Mouse (Mus musculus) heart, embryonic 14.5 days (tissue): Measurements from ENCODE around the gene Gpr55. TPM values are rescaled to one million over a fixed set of nuclear protein-coding genes. Genes with fewer than 3 reads are reported as not detected.
A peak's percentile ranks its signal among the peaks of the same experiment; 100 is the strongest.

Source experiments
- ATAC-seq: fragments of 200-750 bp; cut with Nextera tagmentation; 2 replicates; pipeline ENCODE4 v1.8.0; 2017; ENCODE audit warnings: low read depth, moderate TSS enrichment; ENCODE audit not compliant: insufficient number of reproducible peaks, insufficient read depth, low FRiP score
- H3K27ac ChIP-seq, 2 experiments: fragments of 200-500 bp in 1 of 2; fragments of 300-500 bp in 1 of 2; sonication (generic) in 1 of 2; replicated peaks in 1 of 2; 2 replicates each; pipeline ENCODE4 v1.5.1; 2012 to 2014; ENCODE audit warnings: low read depth in 2 of 2, low read length in 2 of 2, control low read depth in 1 of 2, mild to moderate bottlenecking in 1 of 2, mixed read lengths in 1 of 2; ENCODE audit not compliant: control insufficient read depth in 1 of 2, insufficient read depth in 1 of 2
- H3K27me3 ChIP-seq: fragments of 300-500 bp; sonication (generic); 2 replicates; pipeline ENCODE4 v1.6.1; 2014; ENCODE audit warnings: mild to moderate bottlenecking, low read length, control low read depth; ENCODE audit not compliant: control insufficient read depth, insufficient read depth
- H3K36me3 ChIP-seq: fragments of 300-500 bp; sonication (generic); 2 replicates; pipeline ENCODE4 v1.6.1; 2014; ENCODE audit warnings: mild to moderate bottlenecking, control low read depth, low read length, mixed read lengths; ENCODE audit not compliant: control insufficient read depth, insufficient read depth
- H3K4me1 ChIP-seq, 2 experiments: fragments of 200-500 bp in 1 of 2; fragments of 300-500 bp in 1 of 2; sonication (generic) in 1 of 2; 2 replicates each; pipeline ENCODE4 v1.6.1; 2012 to 2014; ENCODE audit warnings: low read length in 2 of 2, control low read depth in 1 of 2, mixed read lengths in 1 of 2; ENCODE audit not compliant: control insufficient read depth in 2 of 2, insufficient read depth in 2 of 2
- H3K4me2 ChIP-seq: fragments of 300-500 bp; sonication (generic); 2 replicates; pipeline ENCODE4 v1.6.1; 2014; ENCODE audit warnings: mild to moderate bottlenecking, low read length
- H3K4me3 ChIP-seq, 2 experiments: fragments of 200-500 bp in 1 of 2; fragments of 300-500 bp in 1 of 2; sonication (generic) in 1 of 2; 2 replicates each; pipeline ENCODE4 v1.5.1; 2012 to 2014; ENCODE audit warnings: low read length in 2 of 2, mild to moderate bottlenecking in 2 of 2, control low read depth in 1 of 2, low read depth in 1 of 2, moderate library complexity in 1 of 2; ENCODE audit not compliant: control insufficient read depth in 1 of 2, insufficient read depth in 1 of 2
- H3K9ac ChIP-seq: fragments of 300-500 bp; sonication (generic); 2 replicates; pipeline ENCODE4 v1.6.1; 2014; ENCODE audit warnings: mild to moderate bottlenecking, low read length
- H3K9me3 ChIP-seq: fragments of 300-500 bp; sonication (generic); 2 replicates; pipeline ENCODE4 v1.6.1; 2016; ENCODE audit warnings: low read length, control low read depth; ENCODE audit not compliant: control insufficient read depth
- WGBS: fragments of 180-500 bp; shearing (Covaris S2); extraction: QIAGEN DNeasy Blood & Tissue Kit; methylation state at CpG from one replicate; pipeline ENCODE4 v1.1.7; 2014; 5-methylcytosine and 5-hydroxymethylcytosine counted together
- polyA plus RNA-seq: library from polyadenylated mRNA; unstranded; fragments of >200 nt; fragmentation: Nextera tagmentation; extraction: Ambion mirVana; gene quantifications from 2 replicates; pipeline ENCODE4 v1.2.1, GENCODE M21; 2014

Gpr55 gene
- polyA plus RNA-seq, 1 experiment from 2014 or later, result 0.07 TPM

- H3K27me3 ChIP-seq, result no peaks in the 10 kb centered on the region
- H3K4me1 ChIP-seq, result peaks cover 45 to 61% of the 10 kb centered on the region in 2 experiments
- no peaks in the 10 kb centered on the region for H3K36me3 ChIP-seq
- H3K4me3 ChIP-seq, result no peak overlapping the region
- H3K9me3 ChIP-seq, result no peaks in the 10 kb centered on the region
- ATAC-seq, result peak; percentile 42
- no peak overlapping the region for H3K9ac ChIP-seq
- H3K27ac ChIP-seq, result peak overlapping the region; percentile 47 to 82
- WGBS, result 41% methylated on average over 9 of the region's 9 CpGs
- H3K4me2 ChIP-seq, result peak overlapping the region; percentile 47
Observed at GRCm38 (mm10) chr1:85957942-85958619, 2.7 kb downstream of the Gpr55 start.

DNA sequence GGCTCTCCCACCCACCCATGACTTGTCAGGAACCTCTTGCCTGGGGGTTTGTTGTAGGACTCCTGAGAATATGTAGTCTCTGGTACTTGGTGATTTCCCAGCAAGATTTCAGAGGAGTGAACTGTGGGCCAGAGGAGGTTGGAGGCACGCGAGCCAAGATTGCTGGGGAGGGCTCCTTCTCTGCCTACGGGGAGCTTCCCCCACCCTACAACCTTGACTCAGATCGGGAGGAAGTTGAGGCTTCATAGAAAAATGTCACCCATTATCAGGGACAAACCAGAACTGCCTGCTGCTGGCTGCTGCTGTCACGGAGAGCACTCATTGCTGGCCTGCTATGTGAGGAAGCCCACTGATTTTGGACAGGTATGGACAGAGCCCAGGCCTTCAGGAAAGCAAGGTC, 3.5 kb downstream of the Gpr55 start:
- no peaks in the 10 kb centered on the region for H3K36me3 ChIP-seq
- no peaks in the 10 kb centered on the region for H3K9me3 ChIP-seq
- 34% methylated on average over 5 of the region's 5 CpGs for WGBS
- no peak overlapping the region for H3K4me2 ChIP-seq
- H3K4me3 ChIP-seq, result no peak overlapping the region
- H3K4me1 ChIP-seq, result peaks cover 45 to 61% of the 10 kb centered on the region in 2 experiments
- ATAC-seq, result no peak
- peak overlapping the region; percentile 47 to 82; a peak in 2 of 4 replicates for H3K27ac ChIP-seq
- peak overlapping the region; percentile 25; the same call in 1 of the 2 replicates for H3K9ac ChIP-seq
- no peaks in the 10 kb centered on the region for H3K27me3 ChIP-seq

- Histone ChIP-seq H3K4me2 (no peak overlapping the region), H3K9me3 (no peaks in the 10 kb centered on the region), H3K4me1 (peaks cover 40 to 60% of the 10 kb centered on the region in 2 experiments), H3K27me3 (no peaks in the 10 kb centered on the region), H3K9ac (0 out of 2 replicates have a peak overlapping the region, but pooled peaks have one; percentile 11), H3K27ac (no peak overlapping the region), H3K4me3 (no peak overlapping the region), H3K36me3 (no peaks in the 10 kb centered on the region)
- ATAC-seq, result no peak
- 68% methylated on average over 3 of the region's 3 CpGs for WGBS
Observed at GRCm38 (mm10) chr1:85955150-85955549, 5.7 kb downstream of the Gpr55 start.

DNA sequence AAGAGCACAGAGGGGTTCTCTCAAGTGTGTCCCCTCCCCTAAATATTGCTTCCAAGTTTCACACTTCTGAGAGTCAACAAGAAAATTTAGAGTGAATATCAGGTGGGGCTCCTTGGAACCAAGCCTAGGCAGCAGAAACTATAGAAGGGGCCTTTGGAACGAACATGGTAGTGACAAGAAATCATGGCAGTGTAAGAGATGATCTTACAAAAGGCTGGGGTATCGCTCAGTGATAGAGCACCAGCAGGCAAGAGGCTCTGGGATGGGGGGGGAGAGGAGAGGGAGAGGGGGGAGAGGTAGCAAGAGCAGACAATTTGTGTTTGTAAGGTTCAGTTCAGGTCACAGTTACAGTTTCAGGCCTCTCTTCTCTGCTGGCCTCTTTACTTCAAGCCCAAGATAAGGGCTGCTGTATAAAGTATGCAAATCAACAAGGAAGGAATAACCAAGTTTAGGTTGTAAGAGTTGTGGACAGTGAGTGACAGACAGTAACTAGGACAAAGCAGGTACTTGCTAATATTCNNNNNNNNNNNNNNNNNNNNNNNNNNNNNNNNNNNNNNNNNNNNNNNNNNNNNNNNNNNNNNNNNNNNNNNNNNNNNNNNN, 11.6 kb downstream of the Gpr55 start:
- Histone ChIP-seq H3K4me1 (peaks cover 3 to 12% of the 10 kb centered on the region in 2 experiments; a peak in 3 of 4 replicates), H3K27ac (no peak overlapping the region), H3K9me3 (no peaks in the 10 kb centered on the region), H3K36me3 (no peaks in the 10 kb centered on the region), H3K4me3 (no peak overlapping the region), H3K9ac (no peak overlapping the region), H3K4me2 (no peak overlapping the region), H3K27me3 (no peaks in the 10 kb centered on the region)
- ATAC-seq, result no peak
- WGBS, result 71% methylated on average over 2 of the region's 2 CpGs

GRCm38 (mm10) chr1:85942318-85942717, 18.5 kb downstream of the Gpr55 start:
- no peak for ATAC-seq
- WGBS, result 72% methylated on average over 8 of the region's 8 CpGs
- no peaks in the 10 kb centered on the region for H3K4me1 ChIP-seq
- H3K4me3 ChIP-seq, result no peak overlapping the region
- H3K36me3 ChIP-seq, result no peaks in the 10 kb centered on the region
- no peak overlapping the region for H3K27ac ChIP-seq
- H3K9me3 ChIP-seq, result no peaks in the 10 kb centered on the region
- no peak overlapping the region for H3K4me2 ChIP-seq
- no peaks in the 10 kb centered on the region for H3K27me3 ChIP-seq
- no peak overlapping the region for H3K9ac ChIP-seq

- no peaks in the 10 kb centered on the region for H3K36me3 ChIP-seq
- no peak overlapping the region for H3K4me2 ChIP-seq
- no peak overlapping the region for H3K9ac ChIP-seq
- 66% methylated on average over 1 of the region's 1 CpGs for WGBS
- no peak overlapping the region for H3K27ac ChIP-seq
- ATAC-seq, result no peak
- H3K4me3 ChIP-seq, result no peak overlapping the region
- H3K4me1 ChIP-seq, result peaks cover 11% of the 10 kb centered on the region in 2 experiments
- H3K27me3 ChIP-seq, result no peaks in the 10 kb centered on the region
- H3K9me3 ChIP-seq, result no peaks in the 10 kb centered on the region
Observed at GRCm38 (mm10) chr1:85937323-85937722, 23.5 kb downstream of the Gpr55 start.

GRCm38 (mm10) chr1:85936265-85936664, 24.5 kb downstream of the Gpr55 start:
- Histone ChIP-seq H3K9me3 (no peaks in the 10 kb centered on the region), H3K4me2 (no peak overlapping the region), H3K9ac (no peak overlapping the region), H3K4me3 (no peak overlapping the region), H3K27me3 (no peaks in the 10 kb centered on the region), H3K36me3 (no peaks in the 10 kb centered on the region), H3K4me1 (peaks cover 11% of the 10 kb centered on the region in 2 experiments), H3K27ac (no peak overlapping the region)
- 76% methylated on average over 6 of the region's 6 CpGs for WGBS
- ATAC-seq, result no peak
